Mouse (Mus musculus): ENCODE measurements around the gene Gm17606. TPM values are rescaled to one million over a fixed set of nuclear protein-coding genes. Genes with fewer than 3 reads are reported as not detected.
"Not testable (repeated sequence)": the region's sequence is repeated elsewhere in the genome, so short reads cannot be mapped to it uniquely, and the experiment has no call there.

Gm17606 gene
- polyA plus RNA-seq, 1 experiment from 2014 or later: not detected

- peak; percentile 17 for DNase-seq (ENCODE audit: low spot score)
- no peak overlapping the region for H3K9ac ChIP-seq (replicated peaks; ENCODE audit: low read depth)
- 61% methylated on average over 4 of the region's 4 CpGs for WGBS
- TF ChIP-seq CTCF (IDR thresholded peaks at IDR 0.05) (no peak), EP300 (IDR thresholded peaks at IDR 0.05) (no peak)
- no peaks in the 10 kb centered on the region for H3K27me3 ChIP-seq (replicated peaks; ENCODE audit: insufficient read depth, low read length)
- no peak overlapping the region for H3K4me2 ChIP-seq (replicated peaks; ENCODE audit: low read depth, low read length)
- no peak overlapping the region for H3K4me3 ChIP-seq (ENCODE audit: low read depth, low read length)
- no peak for ATAC-seq
- no peaks in the 10 kb centered on the region for H3K4me1 ChIP-seq (ENCODE audit: insufficient read depth, low read depth, low read length)
- H3K27ac ChIP-seq (ENCODE audit: low read length): no peak overlapping the region
- H3K36me3 ChIP-seq (ENCODE audit: insufficient read depth, low read length): no peaks in the 10 kb centered on the region
- no peaks in the 10 kb centered on the region for H3K9me3 ChIP-seq (ENCODE audit: low read length)
These were observed 31.5 kb upstream of the Gm17606 start for GRCm38 (mm10) chr14:54609245-54609644.

- Histone ChIP-seq H3K27me3 (replicated peaks; ENCODE audit: insufficient read depth, low read length) (no peaks in the 10 kb centered on the region), H3K9me3 (ENCODE audit: low read length) (no peaks in the 10 kb centered on the region), H3K36me3 (ENCODE audit: insufficient read depth, low read length) (no peaks in the 10 kb centered on the region), H3K27ac (ENCODE audit: low read length) (no peak overlapping the region), H3K9ac (replicated peaks; ENCODE audit: low read depth) (no peak overlapping the region), H3K4me3 (ENCODE audit: low read depth, low read length) (no peak overlapping the region), H3K4me1 (ENCODE audit: insufficient read depth, low read depth, low read length) (no peaks in the 10 kb centered on the region), H3K4me2 (replicated peaks; ENCODE audit: low read depth, low read length) (no peak overlapping the region)
- peak; percentile 72 for TF ChIP-seq CTCF (IDR thresholded peaks at IDR 0.05)
- TF ChIP-seq EP300 (IDR thresholded peaks at IDR 0.05): no peak
- 87% methylated on average over 4 of the region's 4 CpGs for WGBS
- DNase-seq (ENCODE audit: low spot score) (peak; percentile 36), ATAC-seq (no peak)
These were observed 30.8 kb upstream of the Gm17606 start for GRCm38 (mm10) chr14:54609962-54610361.

GRCm38 (mm10) chr14:54610648-54611047 lies 30.1 kb upstream of the Gm17606 start:
- DNase-seq (ENCODE audit: low spot score): no peak
- Histone ChIP-seq H3K27me3 (replicated peaks; ENCODE audit: insufficient read depth, low read length) (no peaks in the 10 kb centered on the region), H3K4me2 (replicated peaks; ENCODE audit: low read depth, low read length) (no peak overlapping the region), H3K36me3 (ENCODE audit: insufficient read depth, low read length) (no peaks in the 10 kb centered on the region), H3K4me3 (ENCODE audit: low read depth, low read length) (no peak overlapping the region), H3K9ac (replicated peaks; ENCODE audit: low read depth) (no peak overlapping the region), H3K4me1 (ENCODE audit: insufficient read depth, low read depth, low read length) (no peaks in the 10 kb centered on the region), H3K27ac (ENCODE audit: low read length) (no peak overlapping the region), H3K9me3 (ENCODE audit: low read length) (no peaks in the 10 kb centered on the region)
- no peak for ATAC-seq
- WGBS: 77% methylated on average over 6 of the region's 6 CpGs
- TF ChIP-seq CTCF (IDR thresholded peaks at IDR 0.05) (no peak), EP300 (IDR thresholded peaks at IDR 0.05) (no peak)

GRCm38 (mm10) chr14:54614130-54614529 lies 26.6 kb upstream of the Gm17606 start:
- WGBS: 89% methylated on average over 10 of the region's 16 CpGs
- H3K4me2 ChIP-seq (replicated peaks; ENCODE audit: low read depth, low read length); ATAC-seq: not testable (repeated sequence)

GRCm38 (mm10) chr14:54616226-54616825 lies 24.4 kb upstream of the Gm17606 start:
- no peak overlapping the region for H3K9ac ChIP-seq (replicated peaks; ENCODE audit: low read depth)
- H3K9me3 ChIP-seq (ENCODE audit: low read length): no peaks in the 10 kb centered on the region
- no peak for ATAC-seq
- 91% methylated on average over 16 of the region's 16 CpGs for WGBS
- 0 out of 2 replicates have a peak, but pooled peaks cover 3% of the 10 kb centered on the region for H3K4me1 ChIP-seq (ENCODE audit: insufficient read depth, low read depth, low read length)
- DNase-seq (ENCODE audit: low spot score): peak; percentile 31
- TF ChIP-seq EP300 (IDR thresholded peaks at IDR 0.05) (no peak), CTCF (IDR thresholded peaks at IDR 0.05) (no peak)
- H3K4me2 ChIP-seq (replicated peaks; ENCODE audit: low read depth, low read length): no peak overlapping the region
- H3K36me3 ChIP-seq (ENCODE audit: insufficient read depth, low read length): no peaks in the 10 kb centered on the region
- H3K27me3 ChIP-seq (replicated peaks; ENCODE audit: insufficient read depth, low read length): no peaks in the 10 kb centered on the region
- H3K27ac ChIP-seq (ENCODE audit: low read length): no peak overlapping the region
- H3K4me3 ChIP-seq (ENCODE audit: low read depth, low read length): no peak overlapping the region

More at GRCm38 (mm10) chr14:54614130-54614529, 26.6 kb upstream of the Gm17606 start:
- not testable (repeated sequence) for H3K27me3 ChIP-seq (replicated peaks; ENCODE audit: insufficient read depth, low read length); H3K27ac ChIP-seq (ENCODE audit: low read length); H3K36me3 ChIP-seq (ENCODE audit: insufficient read depth, low read length); DNase-seq (ENCODE audit: low spot score); H3K4me1 ChIP-seq (ENCODE audit: insufficient read depth, low read depth, low read length); H3K9me3 ChIP-seq (ENCODE audit: low read length); H3K9ac ChIP-seq (replicated peaks; ENCODE audit: low read depth); H3K4me3 ChIP-seq (ENCODE audit: low read depth, low read length)

GRCm38 (mm10) chr14:54617152-54617896 lies 23.4 kb upstream of the Gm17606 start:
- Histone ChIP-seq H3K4me3 (ENCODE audit: low read depth, low read length) (peak overlapping the region; percentile 74), H3K9me3 (ENCODE audit: low read length) (no peaks in the 10 kb centered on the region), H3K27me3 (replicated peaks; ENCODE audit: insufficient read depth, low read length) (no peaks in the 10 kb centered on the region), H3K36me3 (ENCODE audit: insufficient read depth, low read length) (no peaks in the 10 kb centered on the region), H3K27ac (ENCODE audit: low read length) (peak overlapping the region; percentile 60), H3K4me2 (replicated peaks; ENCODE audit: low read depth, low read length) (peak overlapping the region; percentile 79), H3K4me1 (ENCODE audit: insufficient read depth, low read depth, low read length) (0 out of 2 replicates have a peak, but pooled peaks cover 3% of the 10 kb centered on the region), H3K9ac (replicated peaks; ENCODE audit: low read depth) (peak overlapping the region; percentile 70)
- ATAC-seq: peak; percentile 43
- peak; percentile 16 for DNase-seq (ENCODE audit: low spot score)
- peak; percentile 25 for TF ChIP-seq CTCF (IDR thresholded peaks at IDR 0.05)
- TF ChIP-seq EP300 (IDR thresholded peaks at IDR 0.05): no peak
- whole genome bisulfite sequencing: 2% methylated on average over 38 of the region's 38 CpGs

All from lung, postnatal 0 days (tissue).